Mouse (Mus musculus): ENCODE data around the gene Gja8. TPM values are rescaled to one million over a fixed set of nuclear protein-coding genes. Genes with fewer than 3 reads are reported as not detected.

The Gja8 gene
- total and polyA plus RNA-seq, 2 experiments from 2014 or later = 0.02 TPM; not detected in 1

GRCm38 (mm10) chr3:96938738-96939137 is 12.9 kb upstream of the Gja8 start:
- Histone ChIP-seq H3K4me1 (ENCODE audit: insufficient read depth) (peaks cover 10% of the 10 kb centered on the region), H3K4me2 (ENCODE audit: low read depth) (peak overlapping the region; percentile 37), H3K27ac (ENCODE audit: low read depth, low read length) (no peak overlapping the region), H3K36me3 (ENCODE audit: insufficient read depth) (no peaks in the 10 kb centered on the region), H3K27me3 (ENCODE audit: insufficient read depth, low read length) (no peaks in the 10 kb centered on the region), H3K9me3 (ENCODE audit: low read length) (no peaks in the 10 kb centered on the region), H3K9ac (no peak overlapping the region), H3K4me3 (ENCODE audit: low read depth, low read length) (peak overlapping the region; percentile 24)
- TF ChIP-seq CTCF (IDR thresholded peaks at IDR 0.05; ENCODE audit: low read depth) = peak; percentile 96
- DNase-seq (peak; percentile 94), ATAC-seq (peak; percentile 90)
- WGBS = 8% methylated on average over 11 of the region's 11 CpGs

GRCm38 (mm10) chr3:96937606-96938005 is 11.8 kb upstream of the Gja8 start:
- no peak overlapping the region; the same call in 1 of the 2 replicates for H3K27ac ChIP-seq (ENCODE audit: low read depth, low read length)
- 0 out of 2 replicates have a peak overlapping the region, but pooled peaks have one; percentile 6 for H3K9ac ChIP-seq
- H3K4me3 ChIP-seq (ENCODE audit: low read depth, low read length) = no peak overlapping the region
- 22% methylated on average over 5 of the region's 5 CpGs for WGBS
- no peaks in the 10 kb centered on the region for H3K27me3 ChIP-seq (ENCODE audit: insufficient read depth, low read length)
- peaks cover 10% of the 10 kb centered on the region for H3K4me1 ChIP-seq (ENCODE audit: insufficient read depth)
- ATAC-seq (peak; percentile 85), DNase-seq (peak; percentile 68)
- H3K4me2 ChIP-seq (ENCODE audit: low read depth) = 0 out of 2 replicates have a peak overlapping the region, but pooled peaks have one; percentile 1
- no peaks in the 10 kb centered on the region for H3K36me3 ChIP-seq (ENCODE audit: insufficient read depth)
- H3K9me3 ChIP-seq (ENCODE audit: low read length) = no peaks in the 10 kb centered on the region
- TF ChIP-seq CTCF (IDR thresholded peaks at IDR 0.05; ENCODE audit: low read depth) = 0 out of 2 replicates have a peak, but pooled peaks have one; percentile 7

GRCm38 (mm10) chr3:96936241-96936640 is 10.4 kb upstream of the Gja8 start:
- H3K4me3 ChIP-seq (ENCODE audit: low read depth, low read length) = no peak overlapping the region
- H3K9ac ChIP-seq = no peak overlapping the region
- H3K9me3 ChIP-seq (ENCODE audit: low read length) = no peaks in the 10 kb centered on the region
- H3K27me3 ChIP-seq (ENCODE audit: insufficient read depth, low read length) = no peaks in the 10 kb centered on the region
- no peaks in the 10 kb centered on the region for H3K36me3 ChIP-seq (ENCODE audit: insufficient read depth)
- H3K4me2 ChIP-seq (ENCODE audit: low read depth) = no peak overlapping the region
- H3K27ac ChIP-seq (ENCODE audit: low read depth, low read length) = no peak overlapping the region
- peak; percentile 96 for TF ChIP-seq CTCF (IDR thresholded peaks at IDR 0.05; ENCODE audit: low read depth)
- DNase-seq (peak; percentile 87), ATAC-seq (no peak)
- peaks cover 10% of the 10 kb centered on the region for H3K4me1 ChIP-seq (ENCODE audit: insufficient read depth)
- WGBS = 8% methylated on average over 6 of the region's 6 CpGs

GRCm38 (mm10) chr3:96931261-96931681 is 5.5 kb upstream of the Gja8 start:
- Histone ChIP-seq H3K9me3 (ENCODE audit: low read length) (no peaks in the 10 kb centered on the region), H3K36me3 (ENCODE audit: insufficient read depth) (no peaks in the 10 kb centered on the region), H3K27me3 (ENCODE audit: insufficient read depth, low read length) (no peaks in the 10 kb centered on the region), H3K27ac (ENCODE audit: low read depth, low read length) (no peak overlapping the region), H3K4me2 (ENCODE audit: low read depth) (no peak overlapping the region), H3K4me3 (ENCODE audit: low read depth, low read length) (no peak overlapping the region), H3K4me1 (ENCODE audit: insufficient read depth) (no peaks in the 10 kb centered on the region), H3K9ac (no peak overlapping the region)
- ATAC-seq = peak; percentile 16; the same call in 1 of the 2 replicates
- no peak for DNase-seq
- 8% methylated on average over 5 of the region's 5 CpGs for WGBS
- no peak for TF ChIP-seq CTCF (IDR thresholded peaks at IDR 0.05; ENCODE audit: low read depth)

GRCm38 (mm10) chr3:96924631-96925030 is 1.2 kb downstream of the Gja8 start:
- Histone ChIP-seq H3K4me1 (ENCODE audit: insufficient read depth) (no peaks in the 10 kb centered on the region), H3K27me3 (ENCODE audit: insufficient read depth, low read length) (no peaks in the 10 kb centered on the region), H3K27ac (ENCODE audit: low read depth, low read length) (no peak overlapping the region), H3K4me2 (ENCODE audit: low read depth) (no peak overlapping the region), H3K36me3 (ENCODE audit: insufficient read depth) (no peaks in the 10 kb centered on the region), H3K4me3 (ENCODE audit: low read depth, low read length) (no peak overlapping the region), H3K9me3 (ENCODE audit: low read length) (no peaks in the 10 kb centered on the region), H3K9ac (no peak overlapping the region)
- DNase-seq = no peak
- TF ChIP-seq CTCF (IDR thresholded peaks at IDR 0.05; ENCODE audit: low read depth) = no peak
- no peak for ATAC-seq
- WGBS = 78% methylated on average over 4 of the region's 4 CpGs

GRCm38 (mm10) chr3:96920991-96921390 is 4.8 kb downstream of the Gja8 start:
- no peaks in the 10 kb centered on the region for H3K27me3 ChIP-seq (ENCODE audit: insufficient read depth, low read length)
- WGBS = 79% methylated on average over 7 of the region's 7 CpGs

GRCm38 (mm10) chr3:96905592-96905991 is 20.2 kb downstream of the Gja8 start:
- TF ChIP-seq CTCF (IDR thresholded peaks at IDR 0.05; ENCODE audit: low read depth) = no peak
- H3K9ac ChIP-seq = 0 out of 2 replicates have a peak overlapping the region, but pooled peaks have one; percentile 84
- no peaks in the 10 kb centered on the region for H3K27me3 ChIP-seq (ENCODE audit: insufficient read depth, low read length)
- H3K9me3 ChIP-seq (ENCODE audit: low read length) = no peaks in the 10 kb centered on the region
- H3K4me3 ChIP-seq (ENCODE audit: low read depth, low read length) = peak overlapping the region; percentile 80
- H3K27ac ChIP-seq (ENCODE audit: low read depth, low read length) = no peak overlapping the region
- H3K4me1 ChIP-seq (ENCODE audit: insufficient read depth) = no peaks in the 10 kb centered on the region
- DNase-seq (no peak), ATAC-seq (peak; percentile 36)
- WGBS = 42% methylated on average over 9 of the region's 9 CpGs
- H3K4me2 ChIP-seq (ENCODE audit: low read depth) = peak overlapping the region; percentile 67
- H3K36me3 ChIP-seq (ENCODE audit: insufficient read depth) = no peaks in the 10 kb centered on the region

More at GRCm38 (mm10) chr3:96920991-96921390, 4.8 kb downstream of the Gja8 start:
- DNase-seq (no peak), ATAC-seq (no peak)
- H3K4me1 ChIP-seq (ENCODE audit: insufficient read depth) = no peaks in the 10 kb centered on the region
- no peak overlapping the region for H3K9ac ChIP-seq
- no peak overlapping the region for H3K4me3 ChIP-seq (ENCODE audit: low read depth, low read length)
- H3K4me2 ChIP-seq (ENCODE audit: low read depth) = no peak overlapping the region
- no peaks in the 10 kb centered on the region for H3K9me3 ChIP-seq (ENCODE audit: low read length)
- H3K36me3 ChIP-seq (ENCODE audit: insufficient read depth) = no peaks in the 10 kb centered on the region
- no peak for TF ChIP-seq CTCF (IDR thresholded peaks at IDR 0.05; ENCODE audit: low read depth)
- no peak overlapping the region for H3K27ac ChIP-seq (ENCODE audit: low read depth, low read length)

Measured in forebrain, postnatal 0 days (tissue).